Mouse (Mus musculus) kidney, embryonic 16.5 days (tissue): ENCODE data around the gene Nmt1. TPM values are rescaled to one million over a fixed set of nuclear protein-coding genes. Genes with fewer than 3 reads are reported as not detected.
A peak's percentile ranks its signal among the peaks of the same experiment; 100 is the strongest.

ENCODE experiments used
- ATAC-seq: fragments of 200-750 bp; cut with Nextera tagmentation; 2 replicates; pipeline ENCODE4 v1.8.0; 2017; ENCODE audit warnings: moderate TSS enrichment; ENCODE audit not compliant: low FRiP score, low TSS enrichment
- H3K27ac ChIP-seq: fragments of 300-500 bp; sonication (generic); 2 replicates; pipeline ENCODE4 v1.5.1; 2014; ENCODE audit warnings: low read length
- H3K27me3 ChIP-seq: fragments of 300-500 bp; sonication (generic); 2 replicates; pipeline ENCODE4 v1.6.1; 2014; ENCODE audit warnings: low read length, control low read depth, mixed read lengths; ENCODE audit not compliant: insufficient read depth
- H3K36me3 ChIP-seq: fragments of 300-500 bp; sonication (generic); 2 replicates; pipeline ENCODE4 v1.6.1; 2014; ENCODE audit warnings: low read length, control low read depth, mixed read lengths; ENCODE audit not compliant: insufficient read depth
- H3K4me1 ChIP-seq: fragments of 300-500 bp; sonication (generic); 2 replicates; pipeline ENCODE4 v1.6.1; 2014; ENCODE audit warnings: low read length, control low read depth, mixed read lengths; ENCODE audit not compliant: insufficient read depth
- H3K4me2 ChIP-seq: fragments of 300-500 bp; sonication (generic); replicated peaks from 2 replicates; pipeline ENCODE4 v1.6.1; 2014; ENCODE audit warnings: low read depth, low read length
- H3K4me3 ChIP-seq: fragments of 300-500 bp; sonication (generic); 2 replicates; pipeline ENCODE4 v1.5.1; 2014; ENCODE audit warnings: mild to moderate bottlenecking, low read length
- H3K9ac ChIP-seq: fragments of 300-500 bp; sonication (generic); replicated peaks from 2 replicates; pipeline ENCODE4 v1.6.1; 2014; ENCODE audit warnings: low read length
- H3K9me3 ChIP-seq: fragments of 300-500 bp; sonication (generic); 2 replicates; pipeline ENCODE4 v1.6.1; 2016; ENCODE audit warnings: low read length, control low read depth
- WGBS: fragments of 180-500 bp; shearing (Covaris S2); extraction: QIAGEN DNeasy Blood & Tissue Kit; methylation state at CpG from one replicate; pipeline ENCODE4 v1.1.7; 2014; 5-methylcytosine and 5-hydroxymethylcytosine counted together
- polyA plus RNA-seq: library from polyadenylated mRNA; unstranded; fragments of >200 nt; fragmentation: Nextera tagmentation; extraction: Ambion mirVana; gene quantifications from 2 replicates; pipeline ENCODE4 v1.2.1, GENCODE M21; 2015

The Nmt1 gene
- polyA plus RNA-seq, 1 experiment from 2014 or later, result 51.9 TPM

DNA sequence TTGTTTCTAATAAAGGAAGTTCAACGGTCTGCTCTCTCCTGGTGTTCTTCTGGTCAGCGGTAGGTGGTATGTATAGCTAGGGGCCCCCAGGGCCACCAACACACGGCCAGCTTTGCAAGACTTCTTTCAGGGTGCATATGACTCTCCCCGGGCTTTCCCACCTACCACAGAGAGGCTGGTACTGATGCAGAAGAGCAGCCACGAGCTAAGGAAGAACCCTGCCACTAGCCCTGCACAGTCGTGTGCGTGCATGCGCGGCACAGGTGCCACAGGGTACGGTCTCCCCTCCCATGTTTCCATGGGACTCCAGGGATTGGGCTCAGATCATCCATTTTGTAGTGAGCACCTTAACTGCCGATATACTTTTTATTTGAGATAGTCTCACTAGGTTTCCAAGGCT, 40.9 kb downstream of the Nmt1 start:
- peaks cover 58% of the 10 kb centered on the region for H3K36me3 ChIP-seq
- no peak for ATAC-seq
- 96% methylated on average over 11 of the region's 11 CpGs for WGBS

DNA sequence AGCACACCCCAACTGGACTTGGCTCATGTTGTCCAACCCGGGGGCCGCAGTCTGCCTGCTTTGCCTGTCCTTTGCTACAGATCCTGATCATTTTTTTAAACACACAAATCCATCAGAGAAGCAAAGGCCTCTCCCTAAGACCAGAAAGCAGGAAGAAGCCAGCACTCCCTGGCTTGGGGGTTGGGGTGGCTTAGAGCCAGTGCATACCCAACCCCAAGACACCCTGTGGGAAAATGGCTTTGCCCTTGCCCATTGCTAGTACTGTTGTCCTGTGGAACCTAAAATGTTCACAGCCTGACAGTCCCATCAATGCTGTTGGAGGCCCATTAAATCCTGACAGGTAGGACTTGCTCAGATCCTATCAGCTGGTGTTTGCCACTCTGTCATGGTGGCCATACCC, 41.7 kb downstream of the Nmt1 start:
- H3K4me1 ChIP-seq, result no peaks in the 10 kb centered on the region
- H3K4me3 ChIP-seq, result no peak overlapping the region
- no peak for ATAC-seq
- WGBS, result 98% methylated on average over 2 of the region's 2 CpGs
- peaks cover 50% of the 10 kb centered on the region for H3K36me3 ChIP-seq
- H3K4me2 ChIP-seq, result no peak overlapping the region
- H3K9ac ChIP-seq, result no peak overlapping the region
- H3K9me3 ChIP-seq, result no peaks in the 10 kb centered on the region
- no peaks in the 10 kb centered on the region for H3K27me3 ChIP-seq
- H3K27ac ChIP-seq, result no peak overlapping the region

More for the DNA sequence above, 40.9 kb downstream of the Nmt1 start:
- Histone ChIP-seq H3K27me3 (no peaks in the 10 kb centered on the region), H3K4me2 (no peak overlapping the region), H3K27ac (no peak overlapping the region), H3K4me1 (no peaks in the 10 kb centered on the region), H3K9me3 (no peaks in the 10 kb centered on the region), H3K9ac (no peak overlapping the region), H3K4me3 (no peak overlapping the region)

DNA sequence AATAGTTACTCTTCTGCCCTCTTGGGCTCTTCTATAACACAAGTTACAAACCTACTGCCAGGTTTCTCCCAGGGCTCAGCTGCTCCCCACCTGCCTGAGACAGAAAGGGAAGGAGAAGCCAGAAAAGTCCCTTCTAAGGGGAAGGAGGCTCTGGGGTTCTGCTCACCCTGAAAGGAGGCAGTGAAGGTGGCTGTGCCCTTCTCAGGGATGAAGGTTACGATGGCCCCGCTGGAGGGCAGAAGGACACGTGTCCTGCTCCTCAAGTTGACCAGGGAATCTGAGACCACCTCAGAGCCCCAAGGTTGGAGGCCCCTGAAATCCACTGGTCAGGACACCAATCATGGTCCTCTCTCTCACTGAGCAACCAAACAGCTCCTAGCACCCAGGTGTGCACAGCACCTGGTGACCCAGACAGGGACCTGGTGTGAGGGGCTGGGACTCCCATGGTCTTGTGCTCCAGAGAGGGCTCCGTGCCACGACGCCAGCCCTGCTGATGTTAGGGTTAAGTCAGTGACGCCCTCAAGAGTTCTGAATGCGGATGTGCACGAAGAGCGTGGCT, 42.4 kb downstream of the Nmt1 start:
- Histone ChIP-seq H3K9ac (no peak overlapping the region), H3K4me3 (no peak overlapping the region), H3K36me3 (peaks cover 45% of the 10 kb centered on the region), H3K9me3 (no peaks in the 10 kb centered on the region), H3K4me1 (no peaks in the 10 kb centered on the region), H3K4me2 (no peak overlapping the region), H3K27me3 (no peaks in the 10 kb centered on the region), H3K27ac (no peak overlapping the region)
- 93% methylated on average over 10 of the region's 10 CpGs for WGBS
- no peak for ATAC-seq

DNA sequence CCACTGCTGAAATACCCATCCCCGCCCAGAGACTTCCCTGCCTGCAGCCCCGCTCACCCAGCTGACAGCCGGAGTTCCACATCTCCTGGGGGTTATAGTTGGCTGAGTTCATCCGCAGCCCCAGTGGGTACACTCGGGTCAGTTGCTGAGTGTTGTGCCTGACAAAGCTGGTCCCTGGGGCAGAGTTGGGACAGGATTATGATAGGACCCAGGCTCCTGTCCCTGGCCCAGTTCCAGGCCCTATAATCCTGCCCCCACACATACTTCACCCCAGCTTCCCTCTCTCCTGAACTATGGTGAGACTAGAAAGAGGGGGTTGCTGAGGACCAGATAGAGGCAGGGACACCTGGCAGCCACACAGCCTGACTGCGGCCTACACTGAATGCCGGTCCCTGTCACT, 45.7 kb downstream of the Nmt1 start:
- no peaks in the 10 kb centered on the region for H3K4me1 ChIP-seq
- 90% methylated on average over 7 of the region's 7 CpGs for WGBS
- no peak for ATAC-seq
- no peak overlapping the region for H3K9ac ChIP-seq
- H3K27me3 ChIP-seq, result no peaks in the 10 kb centered on the region
- H3K36me3 ChIP-seq, result peaks cover 15% of the 10 kb centered on the region
- no peaks in the 10 kb centered on the region for H3K9me3 ChIP-seq
- no peak overlapping the region for H3K27ac ChIP-seq
- no peak overlapping the region for H3K4me2 ChIP-seq
- H3K4me3 ChIP-seq, result no peak overlapping the region

DNA sequence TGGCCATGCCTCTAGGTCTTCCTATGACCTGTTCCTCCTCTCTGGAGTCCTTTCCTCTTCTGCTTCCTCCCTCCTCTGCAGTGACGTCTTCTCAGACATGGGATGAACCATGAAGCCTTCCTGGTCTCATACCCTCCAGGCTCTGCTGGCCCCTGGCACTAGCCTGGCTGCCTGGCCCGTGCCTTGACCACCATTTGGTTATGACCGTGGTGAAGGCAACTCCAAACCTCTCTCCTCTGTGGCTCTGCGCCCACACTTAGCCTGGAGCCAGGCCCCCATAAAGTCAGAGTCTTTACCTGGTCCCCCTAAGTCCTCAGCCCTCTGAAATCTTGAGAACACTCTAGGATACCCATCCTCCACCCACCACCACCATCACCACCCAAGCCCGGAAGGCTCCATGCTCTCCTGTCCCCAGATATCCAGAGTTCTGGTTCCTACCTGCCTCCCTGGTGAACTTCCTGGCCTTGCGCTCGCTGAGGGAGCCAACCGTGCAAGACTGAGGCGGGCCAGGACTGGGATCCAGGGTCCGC, 46.2 kb downstream of the Nmt1 start:
- peaks cover 10% of the 10 kb centered on the region for H3K36me3 ChIP-seq
- no peak overlapping the region for H3K4me2 ChIP-seq
- ATAC-seq, result peak; percentile 10; the same call in 1 of the 2 replicates
- no peaks in the 10 kb centered on the region for H3K9me3 ChIP-seq
- no peak overlapping the region for H3K9ac ChIP-seq
- 63% methylated on average over 10 of the region's 10 CpGs for WGBS
- H3K27ac ChIP-seq, result no peak overlapping the region
- no peaks in the 10 kb centered on the region for H3K4me1 ChIP-seq
- H3K27me3 ChIP-seq, result no peaks in the 10 kb centered on the region
- H3K4me3 ChIP-seq, result no peak overlapping the region

DNA sequence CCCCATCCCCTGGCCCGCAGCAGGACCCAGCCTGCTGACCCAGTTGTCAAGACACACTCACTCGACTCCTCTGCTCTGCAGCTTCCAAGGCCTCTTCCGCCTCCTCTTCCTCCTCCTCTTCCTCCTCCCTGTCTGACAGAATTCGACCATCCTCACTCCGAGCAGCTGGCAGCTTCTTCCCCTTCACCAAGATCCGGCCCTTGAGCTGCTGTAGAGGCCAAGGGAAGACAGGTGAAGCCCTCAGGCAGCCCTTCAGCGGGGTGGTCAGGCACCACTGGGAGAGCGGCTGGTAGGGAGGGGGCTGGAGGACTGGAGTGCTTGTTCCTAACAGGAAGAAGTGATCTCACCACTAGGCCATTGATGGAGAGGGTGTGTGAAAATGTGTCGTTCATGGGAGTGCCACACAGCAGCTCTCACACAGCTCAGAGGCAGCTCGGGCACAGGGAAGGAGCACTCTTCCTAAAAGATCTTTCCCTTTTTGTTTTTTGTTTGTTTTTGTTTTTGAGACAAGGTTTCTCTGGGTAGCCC, 46.9 kb downstream of the Nmt1 start:
- peaks cover 10% of the 10 kb centered on the region for H3K36me3 ChIP-seq
- ATAC-seq, result 0 out of 2 replicates have a peak, but pooled peaks have one; percentile 12
- 26% methylated on average over 10 of the region's 10 CpGs for WGBS
- H3K27ac ChIP-seq, result no peak overlapping the region
- no peak overlapping the region for H3K4me3 ChIP-seq
- H3K4me2 ChIP-seq, result no peak overlapping the region
- peaks cover 3% of the 10 kb centered on the region for H3K27me3 ChIP-seq
- no peaks in the 10 kb centered on the region for H3K4me1 ChIP-seq
- no peak overlapping the region for H3K9ac ChIP-seq
- H3K9me3 ChIP-seq, result no peaks in the 10 kb centered on the region

DNA sequence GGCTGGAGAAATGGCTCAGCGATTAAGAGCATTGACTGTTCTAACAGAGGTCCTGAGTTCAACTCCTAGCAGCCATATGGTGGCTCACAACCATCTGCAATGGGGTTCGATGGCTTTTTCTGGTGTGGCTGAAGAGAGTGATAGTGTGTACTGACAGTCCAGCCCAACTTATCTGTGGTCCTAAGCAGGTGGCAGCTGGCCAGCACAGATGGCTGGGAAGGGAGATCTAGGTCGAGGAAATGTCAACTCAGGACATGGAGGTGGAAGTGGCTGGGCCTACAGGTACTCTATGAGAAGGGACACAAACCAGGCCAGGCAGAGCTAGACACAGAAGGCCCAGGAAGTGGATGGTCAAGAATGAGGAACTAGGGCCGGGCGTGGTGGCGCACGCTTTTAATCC, 48.0 kb downstream of the Nmt1 start:
- no peak overlapping the region for H3K4me2 ChIP-seq
- peaks cover 11% of the 10 kb centered on the region for H3K4me1 ChIP-seq
- 90% methylated on average over 7 of the region's 7 CpGs for WGBS
- no peaks in the 10 kb centered on the region for H3K9me3 ChIP-seq
- no peak for ATAC-seq
- H3K4me3 ChIP-seq, result no peak overlapping the region
- H3K27me3 ChIP-seq, result peaks cover 10% of the 10 kb centered on the region
- H3K9ac ChIP-seq, result no peak overlapping the region
- H3K27ac ChIP-seq, result no peak overlapping the region
- H3K36me3 ChIP-seq, result no peaks in the 10 kb centered on the region

DNA sequence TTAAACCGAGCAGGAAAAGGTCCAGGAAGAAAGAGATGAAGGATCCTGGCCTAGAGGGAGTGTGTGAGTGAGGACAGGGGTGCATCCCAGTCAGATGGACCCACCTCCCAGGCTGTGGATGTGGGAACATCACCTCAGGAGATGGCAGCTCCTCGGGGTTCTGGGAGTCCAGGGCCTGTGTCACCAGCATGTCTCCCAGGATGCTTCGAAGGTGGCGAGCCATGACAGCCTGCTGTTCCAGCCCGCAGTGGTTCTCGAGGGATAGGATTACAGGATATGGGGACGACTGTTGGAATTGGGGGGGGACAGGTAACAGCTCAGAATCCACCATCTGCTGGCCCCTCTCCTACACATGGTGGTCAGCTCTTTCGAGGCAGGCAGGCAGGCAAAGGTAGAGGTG, 48.6 kb downstream of the Nmt1 start:
- Histone ChIP-seq H3K9ac (no peak overlapping the region), H3K4me3 (no peak overlapping the region), H3K9me3 (no peaks in the 10 kb centered on the region), H3K27ac (no peak overlapping the region), H3K4me2 (no peak overlapping the region), H3K36me3 (no peaks in the 10 kb centered on the region), H3K4me1 (peaks cover 14% of the 10 kb centered on the region), H3K27me3 (peaks cover 10% of the 10 kb centered on the region)
- ATAC-seq, result no peak
- 49% methylated on average over 8 of the region's 8 CpGs for WGBS

DNA sequence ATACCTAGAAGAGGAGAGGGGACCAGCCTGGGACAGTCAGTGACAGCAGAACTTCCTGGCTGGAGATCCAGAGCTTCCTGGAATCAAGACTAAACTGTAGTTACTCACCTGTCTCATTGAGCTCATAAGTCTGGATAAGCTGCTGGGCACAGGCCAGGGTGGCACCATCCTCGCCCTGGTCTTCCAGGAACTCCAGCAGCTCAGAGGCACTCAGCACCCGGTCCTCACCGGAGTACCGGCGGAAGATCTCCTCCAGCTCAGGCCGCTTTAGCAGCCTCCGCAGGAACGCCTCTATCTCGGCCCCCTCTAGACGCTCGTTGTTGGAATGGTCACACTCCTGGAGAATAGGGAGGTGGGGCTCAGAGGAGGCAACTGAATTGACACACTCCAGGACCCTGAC, 50.1 kb downstream of the Nmt1 start:
- ATAC-seq, result no peak
- WGBS, result 86% methylated on average over 11 of the region's 11 CpGs
- H3K9ac ChIP-seq, result no peak overlapping the region

DNA sequence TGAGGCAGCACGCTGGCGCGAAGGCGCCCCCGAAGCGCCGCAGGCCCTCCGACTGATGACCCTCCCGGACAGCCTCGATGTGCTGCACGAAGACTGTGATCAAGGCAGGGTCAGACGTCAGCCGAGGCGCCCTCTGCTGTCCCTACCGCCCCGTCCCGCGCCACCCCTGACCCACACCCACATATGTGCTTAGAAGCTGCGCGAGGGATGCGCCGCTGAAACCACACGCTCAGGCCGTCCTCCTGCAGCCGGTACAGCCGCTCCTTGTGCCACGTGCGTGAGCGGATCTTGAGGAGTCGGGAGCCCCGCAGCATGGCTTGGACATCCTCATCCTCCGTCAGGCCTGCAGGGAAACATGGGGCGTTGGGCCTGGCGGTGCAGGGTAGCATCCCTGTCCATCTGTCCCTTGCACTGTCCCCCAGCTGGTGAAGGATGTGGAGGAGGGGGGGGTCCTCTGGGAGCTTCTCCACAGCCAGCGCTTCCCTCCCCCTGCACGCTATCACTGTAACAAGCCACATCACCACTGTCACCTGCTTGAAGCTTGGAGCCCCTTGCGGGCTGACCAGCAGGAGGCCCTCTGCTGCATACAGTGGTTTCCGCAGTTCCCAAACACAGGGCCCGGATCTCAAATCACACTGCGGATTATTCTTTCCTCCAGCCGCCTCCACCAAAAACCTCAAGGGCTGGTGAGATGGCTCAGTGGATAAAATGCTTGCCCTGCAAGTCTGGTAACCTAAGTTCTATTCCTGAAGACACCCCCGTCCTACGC, 52.5 kb downstream of the Nmt1 start:
- H3K4me2 ChIP-seq, result peak overlapping the region; percentile 60
- WGBS, result 5% methylated on average over 41 of the region's 43 CpGs
- peak overlapping the region; percentile 29 for H3K9ac ChIP-seq
- peak; percentile 72 for ATAC-seq
- H3K27me3 ChIP-seq, result peaks cover 12% of the 10 kb centered on the region
- peaks cover 14% of the 10 kb centered on the region for H3K4me1 ChIP-seq
- peak overlapping the region; percentile 44 for H3K4me3 ChIP-seq
- no peak overlapping the region for H3K27ac ChIP-seq
- no peaks in the 10 kb centered on the region for H3K9me3 ChIP-seq
- no peaks in the 10 kb centered on the region for H3K36me3 ChIP-seq

More for the DNA sequence above, 50.1 kb downstream of the Nmt1 start:
- H3K27ac ChIP-seq, result no peak overlapping the region
- peaks cover 12% of the 10 kb centered on the region for H3K27me3 ChIP-seq
- peaks cover 14% of the 10 kb centered on the region for H3K4me1 ChIP-seq
- H3K4me3 ChIP-seq, result no peak overlapping the region
- H3K4me2 ChIP-seq, result no peak overlapping the region
- H3K9me3 ChIP-seq, result no peaks in the 10 kb centered on the region
- no peaks in the 10 kb centered on the region for H3K36me3 ChIP-seq
